Mouse (Mus musculus): ENCODE measurements around the gene Lhfpl5.
"Not testable (repeated sequence)": the region's sequence is repeated elsewhere in the genome, so short reads cannot be mapped to it uniquely, and the experiment has no call there.

The Lhfpl5 gene

DNA sequence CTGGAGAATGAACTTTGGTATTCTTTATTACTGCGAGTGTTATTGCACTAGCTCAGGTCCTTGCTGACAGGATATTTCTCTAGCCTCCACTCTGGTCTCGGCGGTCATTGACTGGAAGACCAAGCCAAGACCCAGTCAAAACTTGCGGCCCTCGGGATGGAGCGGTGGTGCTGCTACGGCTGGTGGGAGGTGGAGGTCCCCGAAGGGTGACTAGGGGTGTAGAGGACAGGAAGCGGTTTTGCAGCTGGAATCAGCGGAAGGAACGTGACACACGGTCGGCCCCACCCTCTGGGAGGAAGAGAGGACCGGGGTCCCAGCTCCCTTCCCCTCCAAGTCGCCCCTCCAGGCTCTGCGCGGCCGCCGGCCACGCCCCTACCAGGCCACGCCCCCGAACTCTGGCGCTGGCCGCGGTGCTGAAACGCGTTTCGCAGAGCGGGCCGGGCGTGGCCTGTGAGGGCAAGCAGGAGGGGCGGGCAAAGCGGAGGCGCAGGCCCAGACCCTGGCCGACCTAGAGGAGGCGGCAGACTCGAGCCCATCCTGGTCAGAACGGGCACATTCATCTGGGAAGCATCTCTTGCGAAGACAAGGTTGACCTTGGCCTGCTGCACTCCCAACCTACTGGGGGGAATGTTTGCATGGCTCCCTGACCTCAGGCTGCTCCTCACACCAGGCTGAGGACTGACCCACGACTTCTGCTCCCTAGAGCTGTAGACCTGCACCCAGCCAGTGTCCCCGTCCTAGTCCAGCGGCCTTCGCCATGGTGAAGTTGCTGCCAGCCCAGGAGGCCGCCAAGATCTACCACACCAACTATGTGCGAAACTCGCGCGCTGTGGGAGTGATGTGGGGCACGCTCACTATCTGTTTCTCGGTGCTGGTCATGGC lies at the start of gene Lhfpl5:
Gene Lhfpl5 (plus strand): TSS at position 398 of the 882 bp plus-strand sequence.
- no peak for DNase-seq (ENCODE audit: low read depth, low spot score)

DNA sequence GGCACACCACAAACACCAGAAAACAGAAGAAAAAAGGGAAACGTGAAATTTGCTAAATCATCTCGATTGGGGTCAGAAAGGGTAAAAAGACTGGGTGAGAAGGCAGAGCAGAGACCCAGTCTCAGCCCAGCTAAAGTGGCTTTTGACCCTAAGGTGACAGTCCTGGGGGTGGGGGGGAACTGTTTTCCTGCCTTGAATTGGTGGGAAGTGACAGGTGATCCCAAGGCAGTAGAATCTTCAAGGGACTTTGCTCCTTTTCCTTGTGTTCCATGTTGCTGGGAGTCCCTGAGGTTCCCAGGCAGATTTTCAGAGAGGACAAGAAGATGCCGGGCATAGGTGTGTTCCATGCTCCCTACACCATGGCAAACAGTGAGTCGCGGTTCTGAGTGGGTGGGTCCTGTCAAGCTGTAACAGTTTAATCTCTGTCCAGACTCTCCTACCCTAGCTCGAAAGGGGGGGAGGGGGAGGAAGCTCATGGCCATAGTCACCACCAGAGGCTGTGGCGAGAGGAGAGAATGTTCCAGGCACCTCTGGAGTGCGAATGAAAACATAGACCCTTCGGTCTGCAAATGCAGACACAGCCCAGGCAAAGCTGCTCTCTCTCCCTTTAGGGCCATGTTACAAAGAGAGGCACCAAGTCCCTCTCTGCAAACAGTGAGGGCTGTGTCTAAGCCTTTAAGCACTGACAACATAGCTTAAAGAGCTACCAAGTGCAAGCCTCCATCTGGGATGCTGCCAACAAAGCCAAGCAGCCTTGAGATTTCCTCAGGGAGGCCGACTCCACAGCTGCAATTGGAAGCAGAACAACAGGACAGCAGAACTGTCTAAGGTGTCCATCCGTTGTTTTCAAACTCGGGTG lies 48.0 kb upstream of the Lhfpl5 start:
- no peak for DNase-seq (ENCODE audit: low read depth, low spot score)

DNA sequence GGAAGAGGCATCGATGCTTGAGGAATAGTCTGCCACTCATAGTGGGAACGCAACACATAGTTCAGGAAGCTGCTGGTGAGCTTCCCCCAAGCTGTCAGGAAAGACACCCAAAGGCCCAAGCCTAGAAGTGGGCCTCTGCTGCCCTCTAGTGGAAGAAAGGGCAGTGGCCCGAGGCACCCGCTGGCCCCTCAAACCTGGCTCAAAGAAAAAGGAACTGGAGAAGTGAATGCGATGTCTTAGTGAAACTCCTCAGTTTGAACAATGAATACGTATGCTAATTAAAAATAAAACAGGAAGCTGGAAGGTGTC lies 47.4 kb upstream of the Lhfpl5 start:
- peak; percentile 45 for DNase-seq (ENCODE audit: low read depth, low spot score)

DNA sequence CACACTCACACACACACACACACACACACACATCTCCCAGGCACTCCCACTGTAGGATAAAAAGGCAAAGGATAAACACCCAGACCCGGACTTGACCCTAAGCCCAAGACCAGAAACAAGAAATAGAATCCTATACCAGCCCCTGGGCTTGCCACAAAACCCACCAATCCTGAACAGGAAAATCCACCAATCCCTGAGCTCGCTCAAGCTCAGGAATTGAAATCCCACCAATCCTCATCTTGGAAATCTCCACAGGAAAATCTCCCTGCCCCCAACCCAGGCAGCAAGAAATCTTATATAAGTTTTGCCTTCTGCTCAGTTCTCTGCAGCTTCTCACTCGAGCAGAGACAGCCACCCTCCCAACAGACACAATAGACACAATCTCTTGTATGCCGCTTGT lies 46.3 kb upstream of the Lhfpl5 start:
- DNase-seq (ENCODE audit: low read depth, low spot score): no peak

DNA sequence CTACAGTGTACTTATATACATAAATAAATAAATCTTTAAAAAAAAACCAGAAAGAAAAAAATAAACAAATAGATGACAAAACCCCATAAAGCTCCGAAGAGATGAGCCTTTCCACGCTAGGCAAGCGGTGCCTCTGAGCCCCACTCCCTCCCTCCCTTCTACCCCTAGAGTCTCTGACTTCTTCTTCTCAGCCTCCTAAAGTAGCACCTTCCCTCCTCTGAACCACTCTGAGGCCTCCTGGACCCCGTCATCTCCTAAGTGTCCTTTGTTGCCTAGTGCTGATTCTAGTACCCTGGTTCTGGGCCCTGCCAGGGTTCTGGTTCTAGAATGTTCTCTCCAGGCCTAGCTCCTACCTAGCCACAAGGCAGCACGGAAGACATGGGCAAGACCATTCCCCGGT lies 44.9 kb upstream of the Lhfpl5 start, which contains the start of gene Armc12:
Gene Armc12 (plus strand): TSS at position 301 of the 400 bp plus-strand sequence.
- no peak for DNase-seq (ENCODE audit: low read depth, low spot score)

DNA sequence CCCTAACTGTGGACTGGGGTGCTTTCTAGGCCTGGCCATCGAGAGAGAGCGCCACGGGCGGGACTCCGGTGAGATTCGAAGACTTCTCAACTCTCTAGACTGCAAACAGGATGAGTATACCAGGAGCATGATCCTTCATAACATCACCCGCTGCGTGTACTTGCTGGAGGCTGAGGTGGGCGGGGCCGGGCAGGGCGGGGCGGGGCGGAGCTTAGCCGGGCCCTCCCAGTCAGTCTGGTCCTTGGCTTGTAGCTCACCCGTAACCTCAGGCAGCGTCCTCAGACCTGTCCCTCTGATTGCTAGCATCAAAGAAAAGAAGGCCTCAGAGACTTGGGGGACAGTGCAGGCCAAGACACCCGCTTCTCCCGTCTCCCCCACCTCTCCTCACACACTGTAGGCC lies 43.5 kb upstream of the Lhfpl5 start:
- no peak for DNase-seq (ENCODE audit: low read depth, low spot score)

DNA sequence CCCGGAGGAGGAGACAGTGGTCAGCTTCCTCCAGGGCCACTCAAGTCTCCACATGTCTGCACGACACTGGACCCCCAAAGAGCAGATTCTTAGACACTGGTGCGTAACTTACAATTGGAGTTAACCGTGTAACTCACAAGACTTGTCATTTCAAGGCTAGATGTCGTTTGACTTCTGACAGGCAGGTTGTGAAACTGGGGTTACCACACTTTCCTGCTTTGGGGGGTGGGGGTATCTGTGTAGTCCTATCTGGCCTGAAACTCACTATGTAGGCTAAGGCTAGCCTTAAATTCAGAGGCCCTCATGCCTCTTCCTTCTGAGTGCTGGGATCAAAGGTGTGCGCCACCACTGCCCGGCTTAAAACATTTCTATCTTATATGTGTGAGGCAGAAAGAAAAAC lies 42.9 kb upstream of the Lhfpl5 start:
- no peak for DNase-seq (ENCODE audit: low read depth, low spot score)

DNA sequence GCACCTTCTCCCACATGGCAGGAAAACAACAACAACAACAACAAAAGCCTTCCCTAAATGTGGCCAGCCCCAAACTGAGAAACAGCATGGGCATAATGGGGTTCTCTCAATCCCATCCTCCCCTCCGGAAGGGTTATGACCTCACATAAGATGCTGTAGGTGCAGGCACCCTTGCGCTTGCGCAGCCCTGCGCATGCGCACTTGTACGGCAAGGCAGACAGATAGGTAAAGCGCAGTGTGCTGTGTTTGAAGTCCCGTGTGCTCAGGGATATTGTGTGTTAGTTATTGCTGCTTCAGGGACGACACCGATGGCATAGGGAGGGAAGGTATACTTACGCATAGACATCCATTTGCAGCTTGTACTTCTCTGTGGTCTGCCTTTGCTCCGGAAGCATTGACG lies 42.1 kb upstream of the Lhfpl5 start:
- no peak for DNase-seq (ENCODE audit: low read depth, low spot score)

DNA sequence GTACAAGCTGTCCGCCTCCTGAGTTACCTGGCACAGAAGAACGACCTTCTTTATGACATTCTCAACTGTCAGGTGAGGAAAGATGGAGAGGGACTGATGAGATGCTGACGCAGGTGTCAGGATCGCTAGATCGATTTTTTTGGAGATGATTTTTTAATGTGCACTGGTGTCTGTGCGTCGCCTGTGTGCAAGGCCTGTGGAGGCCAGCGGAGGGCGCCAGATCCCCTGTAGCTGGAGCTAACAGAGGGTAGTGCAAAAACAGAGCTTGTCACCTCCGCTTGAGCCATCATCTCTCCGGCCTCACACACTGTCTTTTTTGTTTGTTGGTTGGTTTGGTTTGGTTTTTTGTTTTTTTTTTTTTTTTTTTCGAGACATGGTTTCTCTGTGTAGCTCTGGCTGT lies 37.6 kb upstream of the Lhfpl5 start:
- no peak for DNase-seq (ENCODE audit: low read depth, low spot score)

DNA sequence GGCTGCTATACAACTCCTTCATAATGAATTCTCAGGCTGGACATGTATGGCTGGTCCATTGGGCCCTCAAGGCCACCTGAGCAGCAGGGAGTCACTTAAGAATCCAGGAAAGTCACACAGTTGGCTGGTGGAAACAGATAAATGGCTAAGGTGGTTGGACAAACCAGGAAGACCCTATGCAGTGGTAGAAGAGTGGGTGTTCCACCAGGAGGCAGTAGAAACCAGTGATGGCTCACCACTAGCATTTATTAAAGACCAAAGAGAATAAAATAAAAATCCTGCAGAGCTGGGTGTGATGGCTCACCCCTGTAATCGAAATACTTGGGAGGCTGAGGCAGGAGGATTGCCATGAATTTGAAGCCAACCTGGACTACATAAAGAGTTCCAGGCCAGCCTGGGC lies 28.5 kb upstream of the Lhfpl5 start:
- no peak for DNase-seq (ENCODE audit: low read depth, low spot score)

DNA sequence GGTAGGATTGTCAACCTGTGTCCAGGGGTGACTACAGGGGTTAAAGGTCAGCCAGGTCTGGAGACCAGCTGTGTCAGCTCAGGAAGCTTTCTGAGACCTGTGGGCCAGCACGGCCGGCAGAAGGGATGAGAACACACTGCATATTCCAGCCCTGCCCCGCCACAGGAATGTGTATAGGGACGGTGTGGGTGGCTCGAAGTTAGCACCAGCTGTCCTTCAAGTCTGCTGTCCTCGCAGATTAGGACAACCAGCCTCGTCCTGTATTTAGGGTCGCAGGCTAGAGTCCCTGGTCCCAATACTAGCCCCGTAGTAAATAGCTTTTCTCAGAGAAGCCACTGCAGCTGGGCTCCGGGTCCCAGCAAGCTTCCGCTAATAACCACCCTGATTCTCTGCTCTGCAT lies 26.9 kb upstream of the Lhfpl5 start:
- DNase-seq (ENCODE audit: low read depth, low spot score): no peak

DNA sequence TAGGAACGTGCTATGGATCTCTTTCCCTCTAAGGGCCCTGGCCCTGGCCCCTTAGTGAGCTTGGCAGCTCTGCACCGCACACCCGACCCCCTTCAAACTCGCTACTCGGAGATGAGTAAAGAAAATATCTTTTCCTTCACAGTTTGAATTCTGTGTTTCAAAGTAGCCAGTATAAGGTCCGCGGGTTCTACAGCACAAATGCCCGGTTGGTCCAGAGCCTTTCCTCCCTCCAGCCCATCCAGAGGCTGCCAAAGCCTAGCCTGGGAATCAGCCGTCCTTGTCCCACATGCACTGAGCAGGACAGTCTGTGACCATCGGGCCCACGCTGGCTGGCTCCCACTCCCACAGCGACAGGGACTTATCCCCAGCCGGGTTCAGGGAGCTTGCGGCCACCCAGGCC lies 26.3 kb upstream of the Lhfpl5 start, which contains the start of gene Clpsl2:
Gene Clpsl2 (plus strand): TSS at position 301 of the 400 bp plus-strand sequence.
- no peak for DNase-seq (ENCODE audit: low read depth, low spot score)

DNA sequence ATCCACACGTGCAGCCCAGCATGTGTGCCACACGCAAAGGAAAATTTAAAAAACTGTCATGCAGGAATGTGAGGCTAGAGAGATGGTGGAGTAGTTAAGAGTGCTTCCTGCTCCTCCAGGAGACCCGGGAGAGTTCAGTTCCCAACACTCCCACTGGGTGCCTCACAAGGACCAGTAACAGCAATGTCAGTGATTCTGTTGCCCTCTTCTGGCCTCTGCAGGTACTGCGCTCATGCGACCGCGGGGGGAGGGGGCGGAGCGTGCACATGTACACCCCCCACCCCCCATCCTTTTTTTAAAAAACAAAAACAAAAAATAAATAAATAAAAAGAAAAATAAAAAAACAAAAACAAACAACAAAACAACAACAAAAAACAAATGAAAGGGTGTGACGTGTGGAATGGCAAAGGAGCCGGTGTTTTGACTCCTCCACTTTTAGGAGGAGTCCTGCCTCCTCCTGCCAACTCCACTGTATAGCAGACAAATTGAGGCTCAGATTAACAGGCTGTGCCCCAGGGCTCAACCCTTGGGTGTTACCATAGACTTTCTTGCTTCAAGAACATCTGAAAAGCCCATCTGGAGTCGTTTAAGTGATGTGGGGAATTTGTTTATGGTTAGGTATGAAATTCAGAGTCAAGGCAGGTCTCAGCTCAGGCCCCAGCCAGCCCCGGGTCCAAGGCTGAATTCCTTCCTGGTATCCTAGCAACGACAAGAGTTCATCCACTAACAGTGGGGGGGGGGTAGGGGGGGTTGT lies 22.2 kb upstream of the Lhfpl5 start:
- DNase-seq (ENCODE audit: low read depth, low spot score): no peak

DNA sequence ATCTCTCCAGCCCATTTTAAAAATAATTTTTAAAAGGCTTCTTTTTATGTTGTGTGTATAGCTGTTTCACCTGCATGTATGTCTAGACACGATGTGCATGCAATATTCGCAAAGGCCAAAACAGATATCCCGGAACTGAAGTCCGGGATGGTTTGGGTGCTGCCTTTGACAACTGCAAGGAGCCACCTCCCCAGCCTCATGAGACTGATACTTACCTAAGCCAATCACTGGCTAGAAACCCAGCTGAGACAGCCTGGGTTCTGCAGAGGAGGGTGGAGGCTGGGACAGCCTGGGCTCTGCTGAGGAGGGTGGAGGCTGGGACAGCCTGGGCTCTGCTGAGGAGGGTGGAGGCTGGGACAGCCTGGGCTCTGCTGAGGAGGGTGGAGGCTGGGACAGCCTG lies 21.4 kb upstream of the Lhfpl5 start:
- DNase-seq (ENCODE audit: low read depth, low spot score): not testable (repeated sequence)

DNA sequence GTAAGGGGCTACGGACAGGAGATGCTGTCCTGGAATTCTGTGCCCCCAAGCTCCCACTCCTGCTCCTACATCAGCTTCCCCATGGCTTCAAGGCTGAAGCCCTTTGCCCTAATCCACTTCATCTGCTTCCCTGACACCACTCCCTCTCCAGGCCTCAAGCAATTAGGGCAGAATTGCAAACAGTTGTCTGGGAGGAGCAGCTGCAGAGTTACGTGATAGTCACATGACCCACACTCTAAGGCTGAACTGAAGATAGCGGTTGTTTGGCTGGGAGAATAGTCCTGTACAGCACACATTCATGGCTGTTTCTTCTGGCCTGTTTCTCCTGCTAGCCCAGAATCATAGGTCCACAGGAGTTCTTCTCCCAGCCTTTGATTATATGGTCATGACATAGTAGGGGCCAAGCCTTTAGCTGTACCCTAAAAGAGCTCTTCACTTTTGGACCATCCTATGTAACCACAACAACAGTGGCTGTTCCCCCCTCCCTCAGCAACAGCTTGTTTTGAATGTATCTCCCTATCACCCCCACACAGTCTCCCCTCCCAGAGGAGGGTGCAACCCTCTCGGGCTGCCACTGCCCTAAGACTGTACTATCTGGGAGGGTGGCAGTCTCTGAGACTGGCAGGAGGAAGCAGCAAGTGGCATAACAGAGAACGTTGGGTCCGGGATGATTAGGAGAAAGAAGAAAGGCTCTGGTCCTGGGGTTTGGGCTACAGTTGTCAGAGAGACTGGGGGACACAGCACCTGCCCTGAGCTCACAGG lies 18.6 kb upstream of the Lhfpl5 start:
- DNase-seq (ENCODE audit: low read depth, low spot score): no peak

DNA sequence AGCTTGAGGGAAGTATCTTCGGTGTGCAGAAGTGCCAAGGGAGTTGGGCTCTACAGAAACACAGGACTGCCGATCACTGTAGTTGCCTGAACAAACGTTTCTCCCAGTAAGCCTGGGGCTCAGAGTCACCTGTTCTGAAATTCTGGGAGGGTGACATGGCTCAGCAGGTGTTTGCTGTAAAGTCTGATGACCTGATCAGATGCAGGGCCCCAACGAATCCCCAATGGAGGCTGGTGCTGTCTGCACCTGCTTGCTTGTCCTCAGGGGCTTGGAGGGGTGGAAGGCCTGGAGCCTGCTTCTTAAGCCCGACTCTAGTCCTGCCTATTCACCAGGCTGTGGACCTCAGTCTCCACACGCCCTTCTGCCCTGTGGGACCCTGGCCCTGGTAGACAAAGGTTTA lies 17.7 kb upstream of the Lhfpl5 start:
- DNase-seq (ENCODE audit: low read depth, low spot score): no peak

DNA sequence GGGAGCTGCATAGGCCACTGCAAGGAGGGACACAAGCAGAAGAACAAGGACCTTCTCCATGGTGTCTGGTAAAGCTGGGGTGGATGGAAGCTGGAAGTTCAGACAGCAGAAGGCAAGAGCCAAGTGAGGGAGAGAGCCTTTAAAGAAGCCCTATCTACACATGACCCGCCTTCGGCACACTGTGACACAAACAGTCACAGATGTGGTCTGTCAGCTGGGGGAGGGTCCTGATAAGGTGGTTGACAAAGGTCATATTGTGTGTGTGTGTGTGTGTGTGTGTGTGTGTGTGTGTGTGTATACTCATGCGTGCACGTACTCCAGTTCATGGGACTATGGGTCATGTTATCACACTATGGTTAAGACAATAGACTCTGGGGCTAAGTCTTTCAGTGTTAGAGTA lies 14.8 kb upstream of the Lhfpl5 start, which contains the start of gene Clps:
Gene Clps (minus strand): TSS at position 169 of the 400 bp plus-strand sequence.
- DNase-seq (ENCODE audit: low read depth, low spot score): no peak

DNA sequence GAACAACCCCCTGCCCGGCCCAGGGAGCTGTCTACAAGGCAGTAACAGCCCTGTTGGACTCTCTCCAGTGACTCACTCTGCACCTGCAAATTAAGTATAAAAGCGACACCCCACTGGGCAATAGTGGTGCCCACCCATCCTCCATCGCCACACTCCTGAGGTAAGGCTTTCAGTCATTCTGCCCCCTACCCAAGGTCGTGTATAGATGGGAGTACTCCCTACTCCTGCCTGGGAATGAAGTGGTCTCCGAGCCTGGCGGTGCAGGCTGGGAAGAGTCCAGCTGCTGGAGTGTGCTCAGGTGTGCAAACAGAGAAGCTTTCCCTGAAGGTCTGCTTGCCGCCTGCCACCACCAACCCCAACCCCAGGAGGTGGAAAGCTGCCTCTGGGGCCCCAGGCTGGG lies 13.8 kb upstream of the Lhfpl5 start:
- DNase-seq (ENCODE audit: low read depth, low spot score): no peak

DNA sequence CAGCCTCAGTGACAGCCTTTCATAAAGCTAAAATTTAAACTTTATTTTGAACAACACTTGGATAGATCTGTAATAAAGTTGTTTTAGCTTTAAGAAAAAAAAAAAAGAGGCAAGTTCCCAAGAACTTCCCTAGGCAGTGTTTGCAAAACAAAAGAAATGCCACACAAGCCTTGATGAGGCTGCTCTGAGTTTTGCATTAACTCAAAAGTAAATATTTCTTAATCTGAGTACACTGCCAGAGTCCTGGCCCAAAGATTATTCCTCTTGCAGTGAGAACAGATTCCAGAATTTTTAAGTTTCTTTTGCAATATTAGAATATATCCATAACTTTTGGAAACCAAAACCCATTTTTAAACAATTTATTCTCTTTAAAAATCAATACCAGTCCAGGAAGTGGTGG lies 10.3 kb upstream of the Lhfpl5 start:
- no peak for DNase-seq (ENCODE audit: low read depth, low spot score)

DNA sequence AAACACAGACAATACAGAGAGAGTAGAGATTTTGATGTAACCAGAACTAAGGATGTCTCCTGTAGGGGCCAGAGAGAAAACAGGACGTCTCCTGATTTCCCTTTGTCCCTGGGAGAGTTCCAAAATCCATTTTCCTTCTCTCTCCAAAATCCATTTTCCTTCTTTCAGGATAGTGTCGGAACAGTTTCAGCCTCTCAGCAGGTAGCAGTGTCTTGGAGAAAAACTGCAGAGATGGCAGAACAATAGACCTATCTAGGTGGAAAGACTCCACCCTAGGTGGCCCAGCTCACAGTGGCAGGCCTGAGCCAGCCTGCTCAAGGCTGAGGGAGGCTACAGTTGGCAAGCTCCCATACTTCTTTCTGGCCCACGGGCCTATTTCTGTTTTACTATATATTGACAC lies 7.9 kb upstream of the Lhfpl5 start:
- DNase-seq (ENCODE audit: low read depth, low spot score): no peak

DNA sequence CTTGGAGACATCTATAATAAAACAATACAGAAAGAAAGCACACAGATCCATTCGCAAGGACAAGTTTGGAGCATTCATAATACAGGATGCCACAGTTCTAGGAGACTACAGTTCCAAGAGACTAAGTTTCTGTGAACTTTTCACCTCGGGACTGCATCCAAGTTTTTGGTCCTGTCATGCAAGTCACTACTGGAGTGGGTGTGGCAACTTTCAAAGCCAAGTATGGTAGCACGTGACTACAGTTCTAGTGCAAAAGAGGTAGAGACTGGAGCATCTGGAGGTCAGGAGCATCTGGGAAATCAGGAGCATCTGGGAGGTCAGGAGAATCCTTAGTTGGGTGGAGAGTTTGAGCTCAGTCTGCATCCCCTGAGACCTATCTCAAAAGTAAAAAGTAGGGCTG lies 3.6 kb upstream of the Lhfpl5 start:
- no peak for DNase-seq (ENCODE audit: low read depth, low spot score)

Measured in c-Kit-negative CD71-positive TER-119-positive erythroid progenitor cells, embryonic 14.5 days (primary cell).